8 mouse cellular contexts compared by ENCODE assay signal in the genomic region with DNA sequence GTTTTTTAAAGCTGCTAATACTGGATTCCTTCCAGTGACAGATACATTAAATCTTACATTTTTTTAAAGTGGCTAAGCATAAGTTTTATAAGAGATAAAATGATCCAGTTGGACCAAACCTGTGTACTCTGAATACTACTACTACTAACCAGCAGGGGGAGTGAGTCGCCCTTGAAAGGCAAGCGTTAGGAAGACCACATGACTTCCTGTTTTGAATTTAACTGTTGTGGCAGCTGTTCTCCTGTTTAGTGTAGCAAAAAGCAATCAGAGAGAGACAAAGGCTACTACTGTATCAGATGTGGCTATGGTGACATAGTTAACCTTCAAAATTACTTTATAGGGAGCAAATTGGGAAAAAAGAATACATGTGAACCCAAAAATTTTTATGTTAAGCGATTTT. TPM values are rescaled to one million over a fixed set of nuclear protein-coding genes. Genes with fewer than 3 reads are reported as not detected.
DNase-seq lines count a peak whose midpoint lies in the region; ATAC-seq and TF ChIP-seq lines count a peak whose summit lies in the region.

No protein-coding gene starts in this region.

- no peak for TF ChIP-seq POLR2A in limb, embryonic 14.5 days (IDR thresholded peaks at IDR 0.05; ENCODE audit: borderline replicate concordance, extremely low read depth, insufficient read depth, insufficient read length)
- TF ChIP-seq POLR2A in cortical plate, adult 2 months (IDR thresholded peaks at IDR 0.05; ENCODE audit: extremely low read depth, insufficient read depth, low read length), result no peak

- no peak overlapping the region for H3K4me2 ChIP-seq in limb, embryonic 14.5 days (replicated peaks; ENCODE audit: low read depth, low read length, severe bottlenecking)

- H3K27me3 ChIP-seq in limb, embryonic 14.5 days (ENCODE audit: control insufficient read depth, insufficient read depth, low read length), result no peaks in the 10 kb centered on the region
- no peaks in the 10 kb centered on the region for H3K27me3 ChIP-seq in limb, embryonic 10.5 days (ENCODE audit: low read depth, poor library complexity, severe bottlenecking)

- no peak overlapping the region for H3K4me3 ChIP-seq in limb, embryonic 14.5 days (replicated peaks; ENCODE audit: low read length)
- no peak overlapping the region for H3K4me3 ChIP-seq in limb, embryonic 10.5 days
- H3K4me3 ChIP-seq in cortical plate, adult 2 months (ENCODE audit: insufficient read depth, low read length), result no peak overlapping the region

- no peak overlapping the region for H3K9ac ChIP-seq in limb, embryonic 14.5 days (ENCODE audit: low read depth, low read length, severe bottlenecking)

- no peak overlapping the region for H3K27ac ChIP-seq in limb, embryonic 14.5 days (replicated peaks; ENCODE audit: low read depth, low read length)
- no peak overlapping the region for H3K27ac ChIP-seq in limb, embryonic 10.5 days
- H3K27ac ChIP-seq in cortical plate, adult 2 months (ENCODE audit: insufficient read depth, low read length), result no peak overlapping the region

- H3K36me3 ChIP-seq in limb, embryonic 14.5 days (ENCODE audit: control insufficient read depth, insufficient read depth, low read length), result no peaks in the 10 kb centered on the region
- no peaks in the 10 kb centered on the region for H3K36me3 ChIP-seq in limb, embryonic 10.5 days

- peak; percentile 35 for DNase-seq in limb, embryonic 14.5 days (ENCODE audit: low spot score)
- no peak for DNase-seq in limb, embryonic 10.5 days (ENCODE audit: low spot score)
- DNase-seq in MN1 (ENCODE audit: low spot score), result peak; percentile 84
- peak; percentile 91 for DNase-seq in induced T-regulatory cell, adult 2 months (ENCODE audit: low read depth)
- DNase-seq in lung, postnatal 25 days (ENCODE audit: low spot score), result peak; percentile 83
- peak; percentile 44 for DNase-seq in thymus, postnatal 4 days
- no peak for DNase-seq in frontal cortex, postnatal 14 days (ENCODE audit: low spot score in 2 of 2)

- peak; percentile 67 for ATAC-seq in limb, embryonic 14.5 days (ENCODE audit: low FRiP score, low read depth)

- 44% methylated on average over 3 of the region's 3 CpGs for WGBS in limb, embryonic 14.5 days
- 50% methylated on average over 3 of the region's 3 CpGs for WGBS in limb, embryonic 10.5 days

- no peaks in the 10 kb centered on the region for H3K9me3 ChIP-seq in limb, embryonic 14.5 days (ENCODE audit: control insufficient read depth, low read length)
- no peaks in the 10 kb centered on the region for H3K9me3 ChIP-seq in limb, embryonic 10.5 days (replicated peaks)

- peak; percentile 41; the same call in 1 of the 2 replicates for TF ChIP-seq CTCF in cortical plate, adult 2 months (IDR thresholded peaks at IDR 0.05; ENCODE audit: extremely low read depth, insufficient read depth, low read length)

- peaks cover 14% of the 10 kb centered on the region for H3K4me1 ChIP-seq in limb, embryonic 14.5 days (ENCODE audit: control insufficient read depth, insufficient read depth, low read length)
- peaks cover 19% of the 10 kb centered on the region for H3K4me1 ChIP-seq in limb, embryonic 10.5 days
- peaks cover 2% of the 10 kb centered on the region; the same call in 1 of the 2 replicates for H3K4me1 ChIP-seq in cortical plate, adult 2 months (ENCODE audit: control insufficient read depth, insufficient read depth, low read length)

RNA-seq across cellular contexts. Expression of a gene that starts 6.8 kb away (rescaled TPM):
- polyA plus RNA-seq in limb, embryonic 14.5 days (2012; rRNA removed), result 12.8 and 17.6 TPM in 2 replicates
- 23.4 and 25.3 TPM in 2 replicates for polyA plus RNA-seq in limb, embryonic 14.5 days (2014; fragmentation: Nextera tagmentation; extraction: Ambion mirVana)
- 16.4 and 19.7 TPM in 2 replicates for polyA plus RNA-seq in limb, embryonic 10.5 days (2016; fragmentation: Nextera tagmentation; extraction: Ambion mirVana)
- 10.0 and 10.3 TPM in 2 replicates for polyA plus RNA-seq in cortical plate, adult 2 months (2012; rRNA removed)

Comparison
In these comparisons a context has a peak if more than half of its experiments do, and no peak if none do; other contexts are left out.
1. DNase-seq: peak in limb, embryonic 14.5 days (single experiment), MN1 (single experiment), induced T-regulatory cell, adult 2 months (single experiment), lung, postnatal 25 days (single experiment) and thymus, postnatal 4 days (single experiment); none in limb, embryonic 10.5 days (single experiment) and frontal cortex, postnatal 14 days (0 of 2).